Mouse (Mus musculus): Measurements from ENCODE around the gene Bdp1.

DNA sequence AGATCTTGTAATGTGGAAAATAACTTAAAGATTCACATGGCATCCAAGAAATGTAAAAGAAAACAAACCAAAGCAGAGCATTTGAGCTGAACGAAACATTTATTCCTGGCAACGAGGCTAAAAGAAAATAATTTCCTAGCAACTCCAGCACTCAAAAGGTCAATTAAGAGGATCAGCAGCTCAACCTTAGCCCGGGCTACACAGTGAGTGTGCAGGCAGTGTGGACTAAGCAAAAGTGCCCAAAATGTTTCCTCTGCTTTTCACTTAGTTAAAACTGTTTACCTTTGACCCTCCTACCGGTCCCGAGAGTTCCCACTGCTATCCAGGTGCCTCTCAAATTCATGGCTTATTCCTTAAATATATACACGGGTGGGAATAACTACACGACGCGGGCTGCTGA is 87.0 kb downstream of the Bdp1 start:
- TF ChIP-seq POLR2AphosphoS5 (IDR thresholded peaks at IDR 0.05; ENCODE audit: borderline replicate concordance, low read depth, low read length) (no peak), JUND (IDR thresholded peaks at IDR 0.05; ENCODE audit: low read depth, low read length) (no peak)
